7 mouse cellular contexts compared by ENCODE assay signal in the genomic region with DNA sequence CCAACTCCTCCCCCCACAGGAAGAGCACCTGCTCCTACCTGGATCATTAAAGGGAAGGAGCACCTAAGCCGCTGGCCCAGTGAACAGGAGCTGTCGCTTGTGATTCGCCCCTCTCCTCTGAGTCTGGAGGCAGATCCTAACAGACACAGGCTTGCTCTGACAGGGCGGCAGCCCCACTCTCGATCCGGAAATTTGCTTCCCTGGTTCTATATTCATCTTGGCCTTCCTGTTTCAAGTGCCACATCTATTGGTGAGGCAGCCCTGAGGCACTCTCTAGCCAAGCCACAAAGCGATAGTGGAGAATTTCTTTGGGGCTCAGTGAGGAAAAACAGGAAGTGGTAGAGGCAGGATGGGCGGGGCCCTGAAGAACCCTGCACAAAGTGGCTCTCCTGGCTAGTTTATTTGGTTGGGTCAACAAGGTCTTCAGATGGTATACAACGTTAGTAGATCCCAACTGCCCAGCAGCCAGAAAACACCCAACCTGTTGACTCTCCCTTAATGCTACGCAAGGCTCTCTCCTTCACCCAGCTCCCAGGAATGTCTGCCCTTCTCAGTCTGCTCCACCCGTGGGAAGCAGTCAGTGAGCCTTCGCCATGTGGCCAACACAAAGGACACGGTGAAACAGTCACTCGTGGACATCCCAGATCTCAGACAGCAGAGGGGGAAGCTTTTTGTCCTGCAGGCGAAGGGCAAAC. TPM values are rescaled to one million over a fixed set of nuclear protein-coding genes. Genes with fewer than 3 reads are reported as not detected.
DNase-seq lines count a peak whose midpoint lies in the region; TF ChIP-seq lines count a peak whose summit lies in the region.

TSS of gene Madd (minus strand) at position 127 of the 695 bp plus-strand sequence.

- H3K9me3 ChIP-seq in MEL (replicated peaks; ENCODE audit: insufficient read depth, low read length) = no peaks in the 10 kb centered on the region

- TF ChIP-seq POLR2A in MEL (IDR thresholded peaks at IDR 0.05; ENCODE audit: control insufficient read depth in 1 of 2, insufficient read depth in 1 of 2, low read depth in 1 of 2, low read length in 2 of 2, poor library complexity in 1 of 2) = peak in 1 of 2 experiments; percentile 79; a peak in 3 of 4 replicates
- TF ChIP-seq POLR2A in bone marrow, adult 2 months (IDR thresholded peaks at IDR 0.05; ENCODE audit: borderline replicate concordance, control insufficient read depth, low read depth, low read length) = 0 out of 2 replicates have a peak, but pooled peaks have one; percentile 30
- TF ChIP-seq POLR2A in liver, adult 2 months (IDR thresholded peaks at IDR 0.05; ENCODE audit: extremely low read depth, insufficient read depth, low read length) = no peak

- DNase-seq in MEL (ENCODE audit: low read depth, low spot score) = peak; percentile 97
- peak; percentile 58 for DNase-seq in heart, adult 8-10 months (ENCODE audit: low spot score)
- DNase-seq in kidney, adult 9 months = peak; percentile 63
- peak; percentile 40 for DNase-seq in liver, adult 2 months (ENCODE audit: extremely low read depth, low read depth, low spot score)
- peak; percentile 64 to 76 for DNase-seq in monocyte, adult 2 months (ENCODE audit: low read depth in 1 of 2, low spot score in 2 of 2)
- peak; percentile 74 for DNase-seq in thymus, postnatal 4 days

- H3K4me1 ChIP-seq in MEL (ENCODE audit: control insufficient read depth in 1 of 2, insufficient read depth in 2 of 2, low read length in 2 of 2) = peaks cover 7 to 31% of the 10 kb centered on the region in 2 experiments
- peaks cover 5% of the 10 kb centered on the region; the same call in 1 of the 2 replicates for H3K4me1 ChIP-seq in bone marrow, adult 2 months (ENCODE audit: control insufficient read depth, insufficient read depth, low read length)
- H3K4me1 ChIP-seq in liver, adult 2 months (ENCODE audit: control insufficient read depth, insufficient read depth, low read length) = peaks cover 4% of the 10 kb centered on the region; the same call in 1 of the 2 replicates

- peak within 1 kb of the TSS; percentile 98 for H3K27ac ChIP-seq in MEL (ENCODE audit: control insufficient read depth, low read depth, low read length)
- peak within 1 kb of the TSS; percentile 90 for H3K27ac ChIP-seq in bone marrow, adult 2 months (ENCODE audit: control insufficient read depth, insufficient read depth, low read depth, low read length, poor library complexity)
- peak within 1 kb of the TSS; percentile 6; the same call in 1 of the 2 replicates for H3K27ac ChIP-seq in liver, adult 2 months (replicated peaks; ENCODE audit: insufficient read depth, low read depth, low read length)

- H3K79me2 ChIP-seq in MEL (ENCODE audit: control insufficient read depth, insufficient read depth, low read length, poor library complexity) = peaks cover 14% of the 10 kb centered on the region
- no peaks in the 10 kb centered on the region for H3K79me2 ChIP-seq in liver, adult 2 months (ENCODE audit: control insufficient read depth, insufficient read depth, low read length)

- WGBS in bone marrow, adult 2 months = 19% methylated on average over 15 of the region's 15 CpGs
- WGBS in liver, adult 2 months = 75% methylated on average over 15 of the region's 15 CpGs

- peaks cover 0 to 21% of the 10 kb centered on the region in 2 experiments; a peak in 2 of 4 replicates for H3K36me3 ChIP-seq in MEL (ENCODE audit: control insufficient read depth in 1 of 2, insufficient read depth in 2 of 2, low read length in 2 of 2)
- H3K36me3 ChIP-seq in liver, adult 2 months (ENCODE audit: control insufficient read depth, insufficient read depth, low read length) = peaks cover 15% of the 10 kb centered on the region

- H3K27me3 ChIP-seq in MEL (ENCODE audit: control insufficient read depth in 1 of 2, insufficient read depth in 2 of 2, low read length in 2 of 2) = no peaks in the 10 kb centered on the region
- no peaks in the 10 kb centered on the region for H3K27me3 ChIP-seq in liver, adult 2 months (ENCODE audit: control insufficient read depth, insufficient read depth, low read length)

- peak; percentile 71 to 78 for TF ChIP-seq EP300 in MEL (IDR thresholded peaks at IDR 0.05; ENCODE audit: low read depth in 1 of 2, low read length in 2 of 2)

- TF ChIP-seq CTCF in MEL (IDR thresholded peaks at IDR 0.05 in 2 of 3, conservative IDR thresholded peaks at IDR 0.05 in 1 of 3; ENCODE audit: control insufficient read depth in 1 of 3, insufficient read depth in 1 of 3, low read depth in 2 of 3, low read length in 3 of 3, poor library complexity in 1 of 3, severe bottlenecking in 1 of 3) = no peak
- no peak for TF ChIP-seq CTCF in bone marrow, adult 2 months (IDR thresholded peaks at IDR 0.05; ENCODE audit: control insufficient read depth, insufficient read depth, low read length)
- TF ChIP-seq CTCF in liver, adult 2 months (IDR thresholded peaks at IDR 0.05; ENCODE audit: low read depth, low read length) = no peak

- peak within 1 kb of the TSS; percentile 74 to 82 for H3K4me3 ChIP-seq in MEL (ENCODE audit: control insufficient read depth in 1 of 2, insufficient read depth in 1 of 2, low read depth in 2 of 2, low read length in 2 of 2)
- H3K4me3 ChIP-seq in bone marrow, adult 2 months (replicated peaks; ENCODE audit: control insufficient read depth, low read depth, low read length) = peak within 1 kb of the TSS; percentile 78
- peak within 1 kb of the TSS; percentile 67 for H3K4me3 ChIP-seq in liver, adult 2 months (ENCODE audit: insufficient read depth, low read depth, low read length)

- TF ChIP-seq RAD21 in MEL (IDR thresholded peaks at IDR 0.05; ENCODE audit: low read depth, low read length) = no peak

- H3K9ac ChIP-seq in MEL (ENCODE audit: control insufficient read depth, low read depth, low read length, poor library complexity, severe bottlenecking) = peak within 1 kb of the TSS; percentile 90
- H3K9ac ChIP-seq in liver, adult 2 months (ENCODE audit: low read depth, low read length) = peak within 1 kb of the TSS; percentile 77

TF ChIP-seq in MEL, 35 proteins besides CTCF, POLR2A, EP300 and RAD21:
- TF ChIP-seq RCOR1 (IDR thresholded peaks at IDR 0.05; ENCODE audit: low read depth, low read length) (peak; percentile 43; the same call in 1 of the 2 replicates), BHLHE40 (IDR thresholded peaks at IDR 0.05; ENCODE audit: borderline replicate concordance, low read depth, low read length) (no peak), JUND (IDR thresholded peaks at IDR 0.05; ENCODE audit: low read depth, low read length) (no peak), CHD2 (IDR thresholded peaks at IDR 0.05; ENCODE audit: low read length) (no peak), TBP (IDR thresholded peaks at IDR 0.05; ENCODE audit: low read depth, low read length) (peak; percentile 83), HCFC1 (IDR thresholded peaks at IDR 0.05; ENCODE audit: low read depth, low read length) (peak; percentile 77; the same call in 1 of the 2 replicates), CHD1 (IDR thresholded peaks at IDR 0.05; ENCODE audit: low read depth, low read length) (no peak), NELFE (IDR thresholded peaks at IDR 0.05; ENCODE audit: low read depth, low read length) (peak; percentile 65), MXI1 (IDR thresholded peaks at IDR 0.05; ENCODE audit: low read depth, low read length) (peak; percentile 77), ZNF384 (IDR thresholded peaks at IDR 0.05; ENCODE audit: low read depth, low read length) (no peak), ZMIZ1 (IDR thresholded peaks at IDR 0.05; ENCODE audit: low read depth, low read length) (peak; percentile 68; the same call in 1 of the 2 replicates), UBTF (IDR thresholded peaks at IDR 0.05; ENCODE audit: borderline replicate concordance, insufficient read depth, low read depth, low read length) (no peak), GATA1 (IDR thresholded peaks at IDR 0.05; ENCODE audit: low read depth, low read length) (peak; percentile 62), KAT2A (conservative IDR thresholded peaks at IDR 0.05; ENCODE audit: low read depth, low read length) (peak; percentile 36; the same call in 1 of the 2 replicates), ETS1 (IDR thresholded peaks at IDR 0.05; ENCODE audit: low read depth, low read length) (peak; percentile 78), MAX (IDR thresholded peaks at IDR 0.05; ENCODE audit: low read length) (peak; percentile 28; the same call in 1 of the 2 replicates), MAZ (IDR thresholded peaks at IDR 0.05; ENCODE audit: low read depth, low read length) (no peak; the same call in none of the 2 replicates), ELF1 (IDR thresholded peaks at IDR 0.05; ENCODE audit: low read depth, low read length) (peak; percentile 87), MEF2A (IDR thresholded peaks at IDR 0.05; ENCODE audit: extremely low read depth, insufficient replicate concordance, low read depth, low read length, poor library complexity, severe bottlenecking) (no peak), ZC3H11A (IDR thresholded peaks at IDR 0.05; ENCODE audit: low read depth, low read length) (no peak), SIN3A (IDR thresholded peaks at IDR 0.05; ENCODE audit: low read length) (peak; percentile 75), TCF12 (IDR thresholded peaks at IDR 0.05; ENCODE audit: low read depth, low read length) (peak; percentile 70)

RNA-seq across cellular contexts. Expression of gene Madd, which starts in this region (rescaled TPM):
- 15.7 and 17.5 TPM in 2 replicates for total RNA-seq in MEL (2012; rRNA removed)
- polyA plus RNA-seq in MEL (2012; ENCODE audit: insufficient read depth in 1 of 2, insufficient read length in 2 of 2, low read depth in 1 of 2, low replicate concordance in 2 of 2, missing spikeins in 1 of 2) = 10 to 100 TPM in 1 of 2 experiments, not detected in 1; 27.4 TPM
- polyA plus RNA-seq in bone marrow, adult 2 months (2011; ENCODE audit: insufficient read depth, insufficient read length, low replicate concordance, missing spikeins) = 20.5 and 44.4 TPM in 2 replicates
- total RNA-seq in heart, adult 8-10 months (2022) = 1 to 10 TPM; 4.9 to 6.9 (median 6.1) TPM
- total RNA-seq in liver, adult 2 months (2014; rRNA removed) = 14.1 and 16.5 TPM in 2 replicates
- 10.2 and 15.3 TPM in 2 replicates for polyA plus RNA-seq in liver, adult 2 months (2012; rRNA removed)

Comparison
In these comparisons a context has a peak if more than half of its experiments do, and no peak if none do; other contexts are left out.
1. Peak in every context shown above with its lines: DNase-seq, H3K4me3 ChIP-seq and H3K27ac ChIP-seq.
2. DNase-seq: peak in every context shown above with its lines; median percentile 97 in MEL; 74 in thymus, postnatal 4 days; 70 in monocyte, adult 2 months; 63 in kidney, adult 9 months; 58 in heart, adult 8-10 months; 40 in liver, adult 2 months.
3. H3K27ac ChIP-seq: peak in every context shown above with its lines; median percentile 98 in MEL; 90 in bone marrow, adult 2 months; 6 in liver, adult 2 months.